Mouse (Mus musculus): Measurements from ENCODE around the gene Vmn2r111.
"Not testable (repeated sequence)": the region's sequence is repeated elsewhere in the genome, so short reads cannot be mapped to it uniquely, and the experiment has no call there.

The Vmn2r111 gene

DNA sequence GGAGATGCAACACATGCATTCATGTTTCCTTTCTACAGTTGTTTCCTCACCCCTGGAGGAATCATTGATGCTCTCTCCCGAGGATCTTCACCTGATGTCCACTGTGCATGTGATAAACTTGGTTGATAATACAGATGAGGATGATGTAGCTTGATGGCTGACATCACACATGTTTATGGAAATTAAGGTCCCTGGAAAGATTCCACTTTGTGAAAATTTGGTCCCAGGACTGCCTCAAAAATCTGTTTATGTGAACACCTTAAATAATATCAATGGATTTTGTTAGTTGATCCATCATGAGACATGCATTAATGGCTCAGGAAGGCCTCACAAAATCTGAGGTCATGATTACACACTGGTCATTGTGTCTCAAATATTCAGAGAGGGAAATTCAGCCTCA, at the start of gene Vmn2r111:
Gene Vmn2r111 (minus strand): TSS at position 101 of the 400 bp plus-strand sequence.
- not testable (repeated sequence) for DNase-seq (ENCODE audit: low read depth)

DNA sequence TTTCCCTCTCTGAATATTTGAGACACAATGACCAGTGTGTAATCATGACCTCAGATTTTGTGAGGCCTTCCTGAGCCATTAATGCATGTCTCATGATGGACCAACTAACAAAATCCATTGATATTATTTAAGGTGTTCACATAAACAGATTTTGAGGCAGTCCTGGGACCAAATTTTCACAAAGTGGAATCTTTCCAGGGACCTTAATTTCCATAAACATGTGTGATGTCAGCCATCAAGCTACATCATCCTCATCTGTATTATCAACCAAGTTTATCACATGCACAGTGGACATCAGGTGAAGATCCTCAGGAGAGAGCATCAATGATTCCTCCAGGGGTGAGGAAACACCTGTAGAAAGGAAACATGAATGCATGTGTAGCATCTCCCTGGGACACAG, 27.4 kb upstream of the Vmn2r111 start, which contains the start of gene Vmn2r112:
Gene Vmn2r112 (plus strand): TSS at position 301 of the 400 bp plus-strand sequence.
- not testable (repeated sequence) for DNase-seq (ENCODE audit: low read depth)

DNA sequence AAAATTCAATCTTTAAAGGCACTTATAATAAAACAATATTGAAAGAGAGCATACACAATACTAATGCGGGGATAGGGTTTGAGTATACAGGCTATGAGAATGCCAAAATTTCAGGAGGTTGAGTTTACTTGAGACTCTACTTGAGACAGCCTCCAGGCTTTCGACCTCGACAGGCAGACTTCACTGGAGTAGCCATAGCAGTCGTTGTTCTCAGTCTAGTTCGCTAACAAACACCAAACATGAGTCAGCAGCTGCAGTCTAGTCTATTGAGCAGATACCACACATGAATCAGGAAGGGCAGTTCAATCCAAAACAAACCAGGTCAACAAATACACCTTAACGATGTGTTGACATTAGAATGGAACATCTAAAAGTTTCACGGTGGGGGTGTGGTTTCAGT, 52.8 kb downstream of the Vmn2r111 start:
- not testable (repeated sequence) for DNase-seq (ENCODE audit: low read depth)

DNA sequence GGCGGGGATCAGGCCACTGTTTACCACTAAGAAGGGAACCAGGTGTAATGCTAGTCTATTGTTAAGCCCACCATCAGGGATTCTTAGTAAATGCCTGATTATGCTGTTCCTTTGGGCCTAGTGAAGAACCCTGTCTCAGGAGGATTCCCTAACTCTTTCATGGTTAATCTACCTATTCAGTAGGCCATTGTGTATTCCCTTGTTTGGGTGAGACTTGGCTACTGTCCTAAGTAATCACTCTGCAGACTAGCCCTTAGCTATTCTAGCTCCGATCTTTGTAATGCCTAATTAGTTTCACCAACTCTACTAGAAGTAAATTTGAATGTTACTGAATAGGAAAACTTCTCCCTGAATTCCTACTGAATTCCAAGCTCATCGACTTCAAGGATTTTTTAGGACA, 53.2 kb downstream of the Vmn2r111 start:
- not testable (repeated sequence) for DNase-seq (ENCODE audit: low read depth)

DNA sequence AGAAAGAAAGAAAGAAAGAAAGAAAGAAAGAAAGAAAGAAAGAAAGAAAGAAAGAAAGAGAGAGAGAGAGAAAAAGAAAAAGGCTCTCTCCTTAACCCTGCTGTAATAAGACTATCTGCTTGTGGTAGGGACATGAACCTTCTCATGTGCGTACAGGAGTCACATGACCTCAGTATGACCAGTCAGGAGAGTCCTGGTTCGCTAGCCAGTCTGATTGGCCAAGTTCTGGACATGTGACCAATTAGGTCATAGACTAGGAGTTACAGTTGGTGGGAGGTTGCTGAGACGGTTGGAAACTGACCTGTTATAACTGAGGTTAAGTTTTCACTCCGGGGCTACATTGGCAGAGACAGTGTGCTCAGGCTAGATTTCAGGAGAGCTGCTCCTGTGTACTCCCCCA, 76.2 kb downstream of the Vmn2r111 start:
- no peak for DNase-seq (ENCODE audit: low read depth)

Measured in c-Kit-positive CD71-negative TER-119-negative erythroid progenitor cells, embryonic 14.5 days (primary cell).